Mouse (Mus musculus) regulatory T cell (primary cell): ENCODE data around the gene Mcmbp.

Experiments
- in situ Hi-C: fragments of 300-600 bp; cut with MboI, MseI; formaldehyde crosslinking; loops from one replicate; pipeline ENCODE4 v1.15.1; 2025; ENCODE audit warnings: high pct_unique_total_duplicates

Gene Mcmbp

DNA sequence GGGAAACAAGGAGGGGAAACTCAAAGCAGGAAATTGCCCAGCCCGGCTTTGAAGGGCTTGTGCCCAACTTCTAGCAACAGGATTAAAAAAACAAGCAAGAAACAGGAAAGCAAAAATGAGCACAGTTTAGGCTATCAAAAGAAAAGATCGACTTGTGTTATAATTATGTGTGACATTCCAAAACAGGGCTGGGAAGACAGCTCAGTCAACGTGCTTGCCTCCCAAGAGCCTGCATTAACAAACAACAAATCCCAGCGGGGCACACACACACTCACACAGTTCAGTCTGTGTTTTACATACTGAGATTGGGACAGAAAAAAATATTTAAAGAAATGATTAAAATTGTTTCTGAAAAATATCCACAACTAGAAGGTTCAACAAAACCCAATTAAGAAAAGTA is 22.3 kb downstream of the Mcmbp start:
- in situ Hi-C loops = no loop called here

DNA sequence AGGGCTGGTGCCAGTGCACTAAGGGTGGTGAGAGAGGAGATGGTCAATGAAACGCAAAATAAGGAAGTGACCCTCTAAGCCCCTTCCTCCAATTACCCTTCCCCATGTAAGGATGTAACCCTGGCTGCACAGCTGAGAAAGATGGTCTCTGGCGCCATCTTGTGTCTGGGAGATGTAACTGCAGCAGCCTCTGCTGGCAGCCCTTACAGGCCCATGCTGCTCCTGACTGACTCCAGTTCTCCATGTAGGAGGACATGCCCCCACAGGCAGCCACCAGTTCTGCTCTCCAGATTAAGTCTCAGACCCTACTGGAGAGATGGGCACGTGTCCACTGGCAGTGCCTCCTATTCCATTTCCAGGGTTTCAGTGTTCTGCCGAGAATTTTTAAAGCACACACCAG is 34.6 kb downstream of the Mcmbp start:
- in situ Hi-C loops = no loop called here

DNA sequence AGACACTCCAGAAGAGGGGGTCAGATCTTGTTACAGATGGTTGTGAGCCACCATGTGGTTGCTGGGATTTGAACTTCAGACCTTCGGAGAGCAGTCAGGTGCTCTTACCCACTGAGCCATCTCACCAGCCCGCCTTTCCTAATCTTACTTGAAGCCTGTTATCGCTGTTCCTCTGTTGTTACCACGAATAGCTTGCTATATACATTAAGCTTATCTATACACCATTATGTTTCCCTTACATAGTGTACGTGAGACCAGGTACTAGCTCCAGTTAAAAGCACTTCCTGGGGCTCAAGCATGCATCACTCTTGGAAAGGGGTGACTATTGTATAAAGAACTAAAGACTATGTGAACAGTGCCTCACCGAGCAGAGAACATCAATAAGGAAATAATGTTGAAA is 40.3 kb downstream of the Mcmbp start:
- in situ Hi-C loops = loop anchor here (5.0 kb wide), 1 partner anchor 248 kb away; no protein-coding TSS in a partner anchor

DNA sequence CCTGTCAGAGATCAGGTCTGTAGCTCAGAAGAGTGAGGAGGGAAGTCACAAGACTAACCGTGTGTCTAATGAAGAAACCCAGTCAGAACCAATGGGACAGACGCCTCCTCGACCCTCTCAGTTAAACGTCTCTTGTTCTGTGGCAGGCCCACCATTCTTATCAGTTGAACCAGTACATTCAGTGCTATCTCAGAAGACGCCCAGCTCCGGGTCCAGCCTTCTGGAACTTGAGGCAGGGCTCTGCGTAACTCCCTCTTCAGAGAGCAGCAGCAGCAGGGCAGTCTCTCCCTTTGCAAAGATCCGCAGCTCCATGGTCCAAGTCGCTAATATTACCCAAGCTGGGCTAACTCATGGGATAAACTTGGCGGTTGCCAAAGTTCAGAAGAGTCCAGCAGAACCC is 45.4 kb downstream of the Mcmbp start:
- in situ Hi-C loops = no loop called here

DNA sequence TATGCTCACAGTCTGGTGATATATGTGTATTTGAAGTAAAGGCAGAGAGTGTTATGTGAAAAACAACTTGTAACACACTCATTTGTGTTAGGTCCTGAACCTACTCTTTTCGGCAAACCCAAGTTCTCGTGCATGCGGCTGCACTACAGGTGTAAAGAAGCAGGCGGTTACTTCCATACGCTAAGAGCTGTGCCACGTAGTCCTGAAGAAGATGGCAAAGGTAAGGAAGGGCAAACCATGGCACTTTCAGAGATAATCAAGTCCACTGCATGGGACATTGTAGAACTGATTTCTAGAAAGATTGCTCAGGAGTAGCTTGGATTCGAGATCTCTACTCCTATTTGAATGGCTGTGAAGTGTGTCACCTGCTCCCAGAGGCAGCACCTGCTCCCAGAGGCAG is 48.1 kb downstream of the Mcmbp start:
- in situ Hi-C loops = no loop called here

DNA sequence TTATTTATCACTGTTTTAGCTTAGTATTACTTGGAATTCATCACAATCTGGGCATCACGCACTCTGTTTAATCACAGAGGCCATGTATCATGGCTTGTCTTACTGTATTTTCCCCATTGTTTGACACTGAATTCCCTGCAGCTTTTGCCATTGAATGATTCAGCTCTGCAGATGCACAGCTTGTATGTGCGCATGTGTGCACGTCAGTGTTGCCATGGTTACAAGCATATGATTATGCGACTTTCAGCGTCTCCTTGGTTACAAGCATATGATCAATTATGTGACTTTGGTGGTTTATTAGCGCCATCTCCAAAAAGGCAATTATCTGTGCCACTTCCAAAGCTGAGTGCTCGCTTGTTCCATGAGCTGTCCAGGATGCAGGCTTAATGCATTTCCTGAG is 49.5 kb downstream of the Mcmbp start:
- in situ Hi-C loops = no loop called here

DNA sequence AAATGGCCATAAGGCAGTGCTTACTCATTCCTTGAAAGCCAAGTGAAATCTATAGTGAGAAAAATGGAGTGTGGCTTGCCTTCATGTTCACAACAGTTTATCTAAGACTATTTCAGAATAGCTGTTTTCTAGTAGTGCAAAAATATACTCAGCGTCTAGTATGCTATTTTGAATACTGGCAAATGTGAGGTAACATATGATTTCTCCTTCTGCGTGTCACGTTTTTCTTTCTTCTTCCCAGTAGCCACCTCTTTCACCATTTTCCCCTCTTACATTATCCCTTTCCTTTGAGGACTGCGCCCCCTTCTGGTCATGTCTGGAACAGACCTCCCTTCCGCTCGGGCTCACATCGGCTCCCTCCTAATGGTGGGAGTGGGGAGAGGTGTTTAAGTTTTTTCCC is 50.2 kb downstream of the Mcmbp start:
- in situ Hi-C loops = no loop called here

DNA sequence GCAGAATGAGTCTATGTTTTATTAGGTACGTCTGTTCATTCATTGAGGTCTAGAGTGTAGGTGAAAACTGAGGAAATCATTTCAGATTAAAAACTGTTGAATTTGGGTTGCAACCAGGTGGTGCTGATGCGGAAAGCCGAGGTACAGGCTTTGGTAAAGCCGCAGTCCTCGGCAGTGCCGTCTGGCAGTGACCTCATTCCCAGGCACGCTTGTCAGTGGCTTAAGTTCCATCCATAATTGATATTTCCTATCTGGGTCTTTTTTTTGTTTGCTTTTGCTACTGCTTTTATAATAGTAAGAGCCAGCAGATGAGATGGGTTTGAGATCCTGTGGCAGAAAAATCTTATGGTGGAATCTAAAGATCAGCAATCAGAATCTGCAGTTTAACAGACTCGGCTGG is 50.9 kb downstream of the Mcmbp start:
- in situ Hi-C loops = loop anchor here (5.0 kb wide), 1 partner anchor 317 kb away; no protein-coding TSS in a partner anchor

DNA sequence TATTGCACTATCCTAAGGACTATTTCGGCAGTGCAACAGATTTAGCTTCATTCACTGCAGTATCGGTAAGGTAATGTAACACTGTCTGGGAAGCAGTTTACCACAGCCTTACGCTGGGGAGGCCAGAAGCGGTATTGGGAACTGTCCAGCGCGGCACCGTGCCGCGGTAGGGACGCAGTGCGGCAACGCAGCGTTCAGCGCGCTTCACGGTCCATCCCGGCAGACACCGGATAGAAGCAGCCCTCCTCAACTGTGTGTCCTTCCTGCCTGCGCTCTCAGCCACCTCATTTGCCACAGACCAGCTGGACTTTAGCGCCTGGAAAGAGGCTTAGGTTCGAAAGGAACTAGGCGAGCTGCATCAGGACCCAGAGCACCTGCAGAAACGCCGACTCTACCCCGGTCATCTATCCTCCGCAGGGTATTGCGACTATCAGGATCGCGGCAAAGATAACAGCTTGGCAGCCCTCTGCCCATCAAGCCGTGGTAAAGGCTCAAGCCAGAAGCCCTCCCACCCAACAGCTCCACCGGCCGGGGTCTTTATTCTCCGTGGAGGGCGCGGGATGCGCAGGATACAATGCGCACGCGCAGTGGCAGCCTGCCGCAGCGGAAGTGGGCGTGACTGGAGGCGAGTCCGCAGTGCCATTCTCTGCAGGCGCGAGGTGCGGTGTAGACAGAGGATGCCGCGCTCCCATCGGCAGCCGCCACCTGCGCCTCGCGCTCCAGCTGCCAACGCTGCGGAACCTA is 52.3 kb downstream of the Mcmbp start:
- in situ Hi-C loops = loop anchor here (5.0 kb wide), 1 partner anchor 316 kb away; no protein-coding TSS in a partner anchor

DNA sequence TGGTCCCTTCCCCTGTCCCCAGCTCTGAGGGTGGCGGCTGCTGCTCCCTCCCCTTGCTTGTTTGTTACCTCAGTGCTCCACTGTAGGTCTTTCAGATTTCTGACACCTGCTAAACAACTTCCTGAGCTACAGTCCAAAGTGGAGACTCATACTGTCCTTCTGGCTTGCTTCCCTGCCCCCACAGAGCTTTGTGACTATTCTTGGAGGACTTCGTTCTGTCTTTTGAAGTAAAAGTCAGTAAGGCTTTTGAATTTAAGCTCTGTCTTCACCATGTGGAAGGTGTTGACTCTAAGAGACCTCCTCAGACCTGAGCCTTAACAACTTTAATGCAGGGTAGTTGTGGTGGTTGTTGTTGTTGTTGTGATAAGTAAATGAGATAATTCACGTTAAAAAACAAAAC is 61.7 kb downstream of the Mcmbp start:
- in situ Hi-C loops = no loop called here

DNA sequence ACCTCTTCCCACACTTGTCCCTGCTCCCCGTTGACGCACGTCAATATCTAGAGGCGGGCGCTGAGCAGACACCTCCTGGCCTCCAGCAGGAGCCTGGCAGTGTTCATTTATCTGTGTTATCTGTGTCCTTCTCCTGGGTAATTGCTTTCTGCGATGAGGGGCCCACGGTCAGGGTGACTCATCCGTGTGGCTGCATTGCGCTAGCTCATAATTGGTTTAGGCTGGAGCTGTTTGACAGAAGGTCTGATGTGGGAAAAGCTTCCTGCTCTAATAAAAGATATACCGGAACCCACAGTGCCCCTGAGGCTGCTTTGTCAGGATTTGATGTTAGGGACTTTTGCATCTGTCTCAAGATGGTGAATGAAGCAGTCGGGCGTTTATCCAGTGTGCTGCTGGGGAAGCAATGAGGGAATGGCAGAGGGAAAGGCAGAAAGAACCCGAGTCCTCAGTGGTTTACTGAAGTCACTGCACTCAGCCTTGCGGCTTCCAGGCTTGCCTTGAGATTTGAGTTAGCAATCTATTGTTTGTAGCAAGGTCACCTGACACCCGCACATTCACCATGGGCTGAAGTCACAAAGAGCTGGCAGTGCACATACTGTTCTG is 67.8 kb downstream of the Mcmbp start:
- in situ Hi-C loops = no loop called here

DNA sequence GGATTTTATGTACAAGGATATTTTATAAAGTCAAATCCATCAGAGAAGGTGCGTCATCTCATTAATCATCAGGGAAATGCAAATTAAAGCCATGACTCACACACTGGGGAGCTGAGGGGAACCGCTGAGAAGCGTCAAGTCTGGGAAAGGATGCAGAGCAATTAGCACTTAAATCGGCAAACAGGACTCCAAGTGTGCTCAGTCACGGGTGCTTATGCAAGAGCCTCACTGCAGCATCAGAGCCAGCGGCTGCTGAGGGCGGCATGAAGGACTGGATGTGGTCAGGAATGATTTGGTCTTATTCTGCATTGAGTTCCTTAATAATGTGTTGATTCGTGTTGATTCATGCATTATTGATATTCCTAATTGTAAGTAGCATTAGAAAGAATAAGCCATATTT is 68.3 kb downstream of the Mcmbp start:
- in situ Hi-C loops = no loop called here

DNA sequence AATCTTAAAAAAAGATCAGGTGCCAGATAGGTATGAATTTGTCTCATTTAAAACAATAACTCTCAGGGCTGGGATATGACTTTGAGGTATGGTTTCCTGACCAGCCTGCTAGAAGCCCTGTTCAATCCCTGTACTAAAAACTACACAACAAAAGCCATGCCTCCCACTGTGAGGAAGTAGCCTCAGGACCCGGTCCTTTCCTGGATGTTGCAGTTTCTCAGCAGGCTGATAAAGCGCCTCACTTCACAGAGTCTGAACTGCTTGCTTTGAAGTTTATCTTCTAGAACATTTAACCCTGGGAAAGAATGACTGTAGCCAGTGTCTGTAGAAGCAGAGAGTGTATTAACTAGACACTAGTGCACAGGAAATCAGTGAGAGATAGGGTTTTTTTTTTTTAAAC is 71.5 kb downstream of the Mcmbp start:
- in situ Hi-C loops = no loop called here

DNA sequence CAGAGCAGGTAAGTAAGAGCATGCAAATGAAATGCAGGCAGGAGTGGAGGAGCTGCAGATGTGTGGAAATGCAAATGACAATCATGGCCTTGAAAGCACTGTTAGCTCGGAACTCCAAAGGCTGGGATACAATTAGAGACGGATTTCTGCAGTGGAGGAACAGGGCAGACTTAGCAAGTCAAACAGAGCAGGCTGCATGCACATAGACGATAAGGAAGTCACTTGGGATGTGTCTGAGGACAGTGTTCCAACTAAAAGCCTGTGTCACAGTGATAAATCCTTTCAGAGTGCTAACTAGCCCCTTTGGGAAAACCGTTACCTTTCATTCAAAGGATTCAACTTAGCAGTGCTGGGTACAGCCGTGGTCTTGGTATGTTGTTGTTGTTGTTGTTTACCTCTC is 72.5 kb downstream of the Mcmbp start:
- in situ Hi-C loops = no loop called here

DNA sequence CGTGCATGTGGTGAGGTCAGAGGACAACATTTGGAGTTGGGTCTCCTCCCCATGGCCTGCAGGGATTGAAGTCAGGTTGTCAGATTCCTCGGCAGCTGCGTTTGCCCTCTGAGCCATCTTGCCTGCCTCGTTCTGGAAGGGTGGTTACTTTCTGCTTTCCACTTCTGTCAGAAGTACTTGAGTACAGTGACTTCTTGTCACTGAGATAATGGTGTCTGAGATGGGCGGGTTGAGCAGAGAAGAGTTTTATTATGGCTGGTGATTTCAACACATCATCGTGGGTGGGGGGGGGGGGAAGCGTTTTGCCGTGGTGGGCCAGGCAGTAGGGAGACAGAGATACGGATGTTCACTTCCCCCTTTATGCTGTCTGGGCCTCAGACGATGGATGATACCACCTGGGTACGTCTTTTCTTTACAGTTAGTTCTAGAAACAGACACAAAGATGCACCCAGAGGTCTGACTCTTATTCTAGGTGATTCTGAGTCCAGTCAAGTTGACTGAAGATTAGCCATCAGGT is 75.4 kb downstream of the Mcmbp start:
- in situ Hi-C loops = no loop called here

DNA sequence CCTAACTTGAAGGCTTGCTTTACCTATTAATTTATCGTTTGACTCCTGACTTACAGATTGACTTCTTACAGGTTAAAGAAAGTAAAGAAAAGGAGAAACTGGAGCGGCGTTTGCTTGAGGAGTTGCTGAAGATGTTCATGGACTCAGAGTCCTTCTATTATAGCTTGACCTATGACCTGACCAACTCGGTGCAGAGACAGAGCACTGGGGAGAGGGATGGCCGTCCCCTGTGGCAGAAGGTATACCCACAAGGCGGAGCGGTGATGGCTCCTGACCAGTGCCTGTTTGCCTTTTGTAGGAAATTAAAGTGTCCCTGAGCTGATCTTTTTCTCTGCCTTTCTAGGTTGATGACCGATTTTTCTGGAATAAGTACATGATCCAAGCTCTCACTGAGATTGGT is 76.4 kb downstream of the Mcmbp start:
- in situ Hi-C loops = no loop called here

DNA sequence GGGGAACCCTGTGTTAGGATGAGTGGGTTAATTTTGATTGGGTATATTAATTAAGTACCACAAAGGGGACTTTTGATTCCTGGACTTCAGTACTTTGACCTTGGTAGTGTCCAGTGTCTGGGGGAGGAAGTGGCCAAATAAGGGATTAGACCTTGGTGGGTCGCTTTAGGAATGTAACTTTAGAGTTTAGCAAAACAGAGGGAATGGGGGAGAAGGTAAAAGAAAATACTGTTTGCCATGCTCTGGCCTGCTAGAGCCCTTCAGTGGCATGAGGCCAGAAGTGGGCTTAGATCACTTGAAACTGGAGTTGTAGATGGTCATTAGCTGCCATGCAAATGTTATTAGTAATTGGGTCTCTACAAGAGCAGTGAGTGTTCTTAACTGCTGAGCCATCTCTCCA is 83.3 kb downstream of the Mcmbp start:
- in situ Hi-C loops = no loop called here
